Mouse (Mus musculus) bone marrow macrophage, adult 2 months (primary cell): ENCODE measurements around the gene Mthfsd. TPM values are rescaled to one million over a fixed set of nuclear protein-coding genes. Genes with fewer than 3 reads are reported as not detected.

Experiments used
- H3K27ac ChIP-seq: 2 replicates; pipeline ENCODE4 v1.5.1; 2012; ENCODE audit warnings: low read depth, low read length; ENCODE audit not compliant: insufficient read depth
- H3K4me1 ChIP-seq: 2 replicates; pipeline ENCODE4 v1.6.1; 2012; ENCODE audit warnings: low read length; ENCODE audit not compliant: control insufficient read depth, insufficient read depth
- H3K4me3 ChIP-seq: 2 replicates; pipeline ENCODE4 v1.5.1; 2012; ENCODE audit warnings: mild to moderate bottlenecking, low read length, moderate library complexity; ENCODE audit not compliant: insufficient read depth
- CTCF ChIP-seq: IDR thresholded peaks from 2 replicates; pipeline ENCODE4 v1.5.1; 2012; ENCODE audit warnings: low read depth, mild to moderate bottlenecking, low read length, moderate library complexity
- POLR2A ChIP-seq: IDR thresholded peaks from 2 replicates; pipeline ENCODE4 v1.6.1; 2012; ENCODE audit warnings: mild to moderate bottlenecking, low read depth, low read length, borderline replicate concordance
- polyA plus RNA-seq: library from polyadenylated mRNA; stranded (reverse); fragments of >200 nt; gene quantifications from 2 replicates; pipeline ENCODE4 v1.2.4, GENCODE M21; 2012; ENCODE audit not compliant: missing spikeins, insufficient read depth, insufficient read length

Gene Mthfsd
- polyA plus RNA-seq, 1 experiment, result 21.0 TPM

DNA sequence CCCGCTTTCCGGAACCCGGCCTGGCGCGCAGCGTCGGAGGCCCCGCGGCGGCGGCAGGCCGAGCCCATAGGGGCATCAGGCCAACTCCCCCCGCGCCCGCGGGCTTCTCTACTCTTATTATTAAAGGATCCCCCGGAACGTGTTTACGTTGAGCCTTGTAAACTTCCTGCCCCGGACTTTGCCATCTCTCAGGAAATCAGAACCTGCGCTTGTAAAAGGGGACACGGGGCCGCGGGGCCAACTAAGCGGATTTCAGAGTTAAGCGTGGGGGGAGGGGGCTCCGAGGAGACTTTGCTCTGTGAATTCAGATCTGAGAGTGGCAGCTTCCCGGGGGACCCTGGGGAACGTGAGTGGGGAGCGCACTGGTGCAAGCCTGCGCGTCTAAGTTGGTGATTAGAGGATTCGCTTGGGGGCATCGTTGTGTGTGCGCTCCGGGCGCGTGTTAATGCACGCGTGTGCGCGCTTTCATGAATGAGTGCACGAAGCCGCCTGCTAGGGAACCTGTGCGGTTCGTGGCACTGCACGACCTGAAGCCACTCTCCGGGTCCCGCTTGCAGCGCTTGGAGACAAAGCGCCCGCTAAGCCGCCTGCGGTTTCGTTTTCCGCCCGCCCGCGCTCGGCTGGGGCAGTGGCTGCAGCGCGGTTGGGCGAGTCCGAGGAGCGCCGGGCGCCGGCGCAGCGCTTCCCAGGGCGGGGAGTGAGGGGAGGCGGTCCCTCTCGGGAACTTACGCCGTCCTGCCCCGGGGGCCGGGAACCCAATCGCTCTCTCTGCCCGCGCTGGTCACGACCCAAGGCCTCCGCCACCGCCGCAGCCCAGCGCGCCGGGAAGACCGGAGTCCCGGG is 24.9 kb downstream of the Mthfsd start:
- TF ChIP-seq CTCF (no peak), POLR2A (no peak)
- peak overlapping the region; percentile 66 for H3K4me3 ChIP-seq

DNA sequence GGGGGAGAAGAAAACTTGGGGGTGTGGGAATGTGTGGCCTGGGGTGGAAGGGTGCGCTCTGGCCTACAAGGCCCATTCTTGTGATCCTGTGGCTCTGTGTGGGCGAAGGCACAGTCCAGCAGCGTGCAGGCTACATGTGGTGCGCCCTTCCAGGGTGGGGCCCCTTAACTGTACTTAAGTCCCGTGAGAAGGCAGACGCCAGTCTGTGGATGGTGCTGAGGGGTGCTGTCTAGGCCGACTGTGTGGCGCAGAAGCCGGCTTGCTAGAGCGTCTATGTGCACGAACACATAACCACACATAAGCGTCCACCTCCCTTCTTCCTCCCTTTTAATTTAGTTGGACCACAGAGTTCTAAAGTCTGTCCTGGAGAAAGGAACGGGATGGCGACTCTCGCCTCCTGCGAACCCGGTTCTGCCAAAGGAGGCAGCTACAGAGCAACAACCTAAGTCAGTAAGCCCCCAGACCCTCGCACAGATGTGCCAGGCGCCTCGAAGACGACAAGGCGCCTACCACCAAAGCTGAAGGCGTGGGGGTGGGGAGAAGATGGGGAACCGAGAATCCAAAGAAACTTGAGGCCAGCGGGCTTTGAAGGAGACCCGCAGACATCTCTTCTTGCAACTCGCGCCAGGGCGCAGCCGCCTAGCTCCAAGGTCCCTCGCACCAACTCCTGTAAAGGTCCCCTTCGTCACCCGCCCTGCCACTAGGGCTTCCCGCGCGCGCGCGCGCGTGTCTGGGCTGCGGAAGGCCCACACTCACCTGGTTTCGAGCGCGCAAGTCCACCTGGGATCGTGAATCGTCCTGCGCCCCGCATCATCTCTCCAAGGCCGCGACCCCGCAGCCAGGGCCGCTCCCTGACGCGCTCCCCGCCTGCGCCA is 25.7 kb downstream of the Mthfsd start:
- TF ChIP-seq CTCF (no peak), POLR2A (no peak)
- no peak overlapping the region for H3K4me3 ChIP-seq
- no peak overlapping the region for H3K27ac ChIP-seq
- H3K4me1 ChIP-seq, result no peaks in the 10 kb centered on the region

More for the DNA sequence above, 24.9 kb downstream of the Mthfsd start:
- H3K27ac ChIP-seq, result no peak overlapping the region
- no peaks in the 10 kb centered on the region for H3K4me1 ChIP-seq

DNA sequence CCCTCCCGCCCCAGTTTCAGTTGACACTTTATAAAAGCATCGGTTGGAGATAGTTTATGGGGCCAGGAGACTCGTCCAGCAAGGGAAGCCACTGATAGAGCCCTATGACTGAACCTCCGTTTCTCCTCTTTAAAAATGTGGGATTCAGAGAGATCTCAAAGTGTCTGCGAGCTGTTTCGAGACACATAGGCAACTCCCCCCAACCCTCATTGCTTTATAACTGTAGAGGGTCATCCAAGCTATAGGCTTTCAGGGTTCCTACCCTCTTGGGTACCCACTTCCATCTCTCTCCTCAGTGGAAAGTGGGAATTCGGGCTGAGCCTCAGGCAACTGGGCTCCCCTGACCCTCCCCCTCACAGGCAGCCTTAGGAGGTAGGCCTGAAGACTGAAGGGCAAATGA is 26.8 kb downstream of the Mthfsd start:
- H3K27ac ChIP-seq, result no peak overlapping the region
- TF ChIP-seq POLR2A (no peak), CTCF (no peak)
- no peaks in the 10 kb centered on the region for H3K4me1 ChIP-seq
- no peak overlapping the region for H3K4me3 ChIP-seq

DNA sequence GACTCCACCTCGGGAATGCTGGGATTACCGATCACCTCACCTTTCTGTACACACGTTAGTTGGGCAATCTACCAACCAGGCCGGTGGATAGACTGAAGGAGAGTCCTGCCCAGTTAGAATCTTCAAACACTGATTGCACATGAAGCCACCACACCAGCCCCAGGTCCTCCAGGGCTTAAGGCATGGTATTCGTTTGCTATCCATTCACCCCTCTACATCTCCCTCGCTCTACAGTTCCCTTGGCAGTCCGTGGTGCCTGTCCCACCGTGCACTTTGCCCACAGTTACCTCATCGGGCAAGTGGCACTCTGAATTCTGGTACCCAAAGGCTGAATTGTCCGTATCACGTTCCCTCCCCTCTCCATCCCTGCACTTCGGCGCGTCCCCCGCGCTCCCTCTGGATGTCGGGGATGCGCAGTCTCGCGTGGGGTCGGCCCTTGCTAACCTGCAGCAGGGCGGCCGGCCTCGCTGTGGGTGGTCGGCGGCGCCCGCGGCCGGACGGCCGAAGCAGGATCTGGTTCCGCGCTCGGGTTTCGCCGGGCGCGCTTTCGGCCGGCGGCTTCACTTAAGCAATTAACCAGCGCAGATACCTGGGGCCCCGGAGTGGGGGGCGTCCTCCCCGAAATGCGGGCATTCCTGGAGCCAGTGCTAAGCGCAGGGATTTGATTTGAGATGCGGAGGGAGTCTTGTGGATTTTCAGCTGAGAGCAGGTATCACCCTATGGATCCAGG is 27.7 kb downstream of the Mthfsd start:
- no peak for TF ChIP-seq CTCF
- TF ChIP-seq POLR2A, result no peak
- Histone ChIP-seq H3K27ac (no peak overlapping the region), H3K4me3 (no peak overlapping the region), H3K4me1 (no peaks in the 10 kb centered on the region)

DNA sequence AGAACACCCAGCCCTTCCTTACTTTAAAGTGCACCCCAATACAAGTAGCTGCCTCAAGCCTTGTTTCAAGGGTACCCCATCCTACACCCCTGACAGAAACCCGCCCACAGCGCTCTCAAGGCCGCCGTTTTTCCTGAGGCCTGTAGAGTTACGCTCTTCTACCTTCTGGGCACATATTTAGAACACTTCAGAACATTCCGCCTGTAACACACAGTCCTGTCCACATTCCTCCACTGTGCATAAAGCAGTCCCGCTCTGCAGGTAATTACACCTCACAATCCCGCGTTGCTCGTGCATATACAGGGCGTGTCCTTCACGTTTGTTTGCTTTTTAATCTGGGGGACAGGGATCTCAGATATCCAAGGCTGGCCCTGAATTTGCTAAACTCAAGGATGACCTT is 28.2 kb downstream of the Mthfsd start:
- no peaks in the 10 kb centered on the region for H3K4me1 ChIP-seq
- no peak overlapping the region for H3K4me3 ChIP-seq
- no peak for TF ChIP-seq POLR2A
- no peak for TF ChIP-seq CTCF
- H3K27ac ChIP-seq, result no peak overlapping the region

DNA sequence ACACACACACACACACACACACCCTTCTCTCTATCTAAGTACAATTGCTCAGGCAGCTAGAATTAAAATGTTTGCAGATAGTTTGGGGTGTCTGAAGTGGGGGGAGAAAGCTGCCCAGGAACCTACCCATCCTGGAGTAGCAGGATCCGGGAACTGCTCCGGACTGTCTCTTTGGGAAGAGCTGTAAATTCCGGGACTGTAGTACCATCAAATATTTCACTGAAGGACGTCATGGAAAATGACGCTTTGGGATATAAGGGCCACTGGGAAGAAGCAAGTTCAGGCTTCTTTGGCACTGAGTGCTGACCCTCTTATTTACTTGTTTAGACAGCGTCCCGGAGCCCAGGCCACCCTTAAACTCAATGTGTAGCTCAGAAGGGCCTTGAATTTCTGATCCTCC is 29.0 kb downstream of the Mthfsd start:
- H3K4me3 ChIP-seq, result no peak overlapping the region
- H3K27ac ChIP-seq, result no peak overlapping the region
- no peaks in the 10 kb centered on the region for H3K4me1 ChIP-seq
- TF ChIP-seq CTCF (no peak), POLR2A (no peak)

DNA sequence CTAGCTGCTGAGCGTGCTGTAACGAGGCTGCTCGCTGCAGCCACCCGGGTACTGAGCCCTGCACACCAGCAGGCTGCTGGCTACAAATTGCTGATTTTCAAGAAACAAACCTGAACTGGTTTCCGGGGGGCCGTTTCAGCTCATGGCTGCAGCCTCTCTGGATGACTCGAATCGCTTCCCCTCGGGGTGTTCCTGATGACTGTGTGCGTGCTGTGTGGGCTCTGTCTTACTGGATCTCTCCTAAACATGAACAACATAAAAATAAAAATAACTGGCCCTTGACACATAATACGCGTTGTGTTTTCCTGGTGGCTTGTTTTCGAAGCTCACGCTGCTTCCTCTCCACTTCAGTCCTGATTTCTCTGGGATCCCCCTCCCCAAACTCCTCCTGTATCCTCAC is 29.5 kb downstream of the Mthfsd start:
- TF ChIP-seq CTCF, result no peak
- TF ChIP-seq POLR2A, result no peak

DNA sequence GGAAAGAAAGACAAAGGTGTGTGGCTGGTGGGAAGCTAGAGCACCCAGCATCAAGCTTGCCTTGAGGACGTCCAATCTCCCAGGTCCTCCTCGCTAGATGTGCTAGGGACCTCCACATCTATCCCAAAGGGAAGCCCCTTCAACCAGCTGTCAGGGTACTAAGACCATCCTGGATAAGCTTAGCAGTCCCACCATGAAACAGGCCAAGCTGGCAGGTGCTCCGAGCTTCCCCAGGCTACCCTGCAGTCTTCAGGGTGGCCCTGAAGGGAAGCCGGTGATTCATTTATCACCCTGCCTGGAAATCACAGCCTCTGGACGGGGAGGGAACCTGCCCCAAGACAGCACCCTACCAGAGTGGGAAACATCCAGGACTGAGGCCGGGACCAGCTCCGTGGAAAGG is 31.6 kb downstream of the Mthfsd start:
- H3K27ac ChIP-seq, result no peak overlapping the region
- TF ChIP-seq POLR2A (no peak), CTCF (no peak)
- no peaks in the 10 kb centered on the region for H3K4me1 ChIP-seq
- no peak overlapping the region for H3K4me3 ChIP-seq

More for the DNA sequence above, 29.5 kb downstream of the Mthfsd start:
- no peak overlapping the region for H3K27ac ChIP-seq
- no peak overlapping the region for H3K4me3 ChIP-seq
- H3K4me1 ChIP-seq, result no peaks in the 10 kb centered on the region

DNA sequence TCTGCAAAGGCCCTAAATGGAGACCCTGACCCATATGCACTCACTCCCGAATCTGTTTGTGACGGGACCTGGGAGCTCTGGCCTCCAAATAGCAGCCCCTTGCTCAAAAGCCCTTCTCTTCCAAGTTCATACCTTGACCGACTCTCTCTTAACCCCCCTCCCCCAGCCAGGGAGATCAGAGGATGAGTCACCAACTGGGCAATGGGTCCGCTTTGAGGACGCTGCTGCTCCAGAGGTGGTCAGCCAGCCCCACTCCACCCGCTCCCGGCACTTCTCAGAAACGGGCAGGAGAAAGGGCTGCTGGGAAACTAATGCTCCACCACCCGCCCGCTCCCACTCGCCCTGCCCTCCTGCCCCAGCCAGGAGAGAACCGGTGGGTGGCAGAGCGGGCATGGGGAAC is 32.3 kb downstream of the Mthfsd start:
- TF ChIP-seq POLR2A (no peak), CTCF (no peak)
- no peaks in the 10 kb centered on the region for H3K4me1 ChIP-seq
- no peak overlapping the region for H3K4me3 ChIP-seq
- H3K27ac ChIP-seq, result no peak overlapping the region
